Mouse (Mus musculus) ES-CJ7 (cell line): Measurements from ENCODE around the gene Tmem192.

Source experiments
- DNase-seq: peaks from one replicate; pipeline ENCODE4 v3.0.0; 2011; ENCODE audit warnings: low read depth, low spot score

The Tmem192 gene

GRCm38 (mm10) chr8:64946820-64947697, at the start of gene Tmem192:
TSS of gene Tmem192 (plus strand) at chr8:64947185.
- peak; percentile 90 for DNase-seq

GRCm38 (mm10) chr8:64898710-64899109, 48.3 kb upstream of the Tmem192 start:
- peak; percentile 35 for DNase-seq

- DNase-seq, result no peak
Observed at GRCm38 (mm10) chr8:64900645-64901044, 46.3 kb upstream of the Tmem192 start.

GRCm38 (mm10) chr8:64901527-64902156, 45.3 kb upstream of the Tmem192 start:
- no peak for DNase-seq

GRCm38 (mm10) chr8:64902191-64902590, 44.8 kb upstream of the Tmem192 start:
- no peak for DNase-seq

GRCm38 (mm10) chr8:64903778-64904177, 43.2 kb upstream of the Tmem192 start:
- DNase-seq, result no peak

- DNase-seq, result no peak
Observed at GRCm38 (mm10) chr8:64910026-64910425, 37.0 kb upstream of the Tmem192 start.

- DNase-seq, result no peak
Observed at GRCm38 (mm10) chr8:64916793-64917192, 30.2 kb upstream of the Tmem192 start.

GRCm38 (mm10) chr8:64923329-64923728, 23.7 kb upstream of the Tmem192 start:
- DNase-seq, result no peak

GRCm38 (mm10) chr8:64925762-64926161, 21.2 kb upstream of the Tmem192 start:
- DNase-seq, result no peak

- no peak for DNase-seq
Observed at GRCm38 (mm10) chr8:64926355-64926754, 20.6 kb upstream of the Tmem192 start.

- peak; percentile 71 for DNase-seq
Observed at GRCm38 (mm10) chr8:64928938-64929337, 18.0 kb upstream of the Tmem192 start.

- no peak for DNase-seq
Observed at GRCm38 (mm10) chr8:64934997-64935396, 12.0 kb upstream of the Tmem192 start.

- DNase-seq, result peak; percentile 37
Observed at GRCm38 (mm10) chr8:64941019-64941418, 6.0 kb upstream of the Tmem192 start.

GRCm38 (mm10) chr8:64941495-64941894, 5.5 kb upstream of the Tmem192 start:
- DNase-seq, result peak; percentile 83

GRCm38 (mm10) chr8:64942946-64943345, 4.0 kb upstream of the Tmem192 start:
- DNase-seq, result no peak

- peak; percentile 85 for DNase-seq
Observed at GRCm38 (mm10) chr8:64944831-64945230, 2.2 kb upstream of the Tmem192 start.

GRCm38 (mm10) chr8:64945606-64946005, 1.4 kb upstream of the Tmem192 start:
- DNase-seq, result no peak

- no peak for DNase-seq
Observed at GRCm38 (mm10) chr8:64946441-64946819, 555 bp upstream of the Tmem192 start.

GRCm38 (mm10) chr8:64947698-64948034, 681 bp downstream of the Tmem192 start:
- DNase-seq, result no peak

- no peak for DNase-seq
Observed at GRCm38 (mm10) chr8:64948371-64948770, 1.4 kb downstream of the Tmem192 start.

- DNase-seq, result peak; percentile 72
Observed at GRCm38 (mm10) chr8:64952101-64952500, 5.1 kb downstream of the Tmem192 start.

- DNase-seq, result no peak
Observed at GRCm38 (mm10) chr8:64959025-64959424, 12.0 kb downstream of the Tmem192 start.
